Mouse (Mus musculus) forebrain, embryonic 13.5 days (tissue): ENCODE data around the gene Arrdc2. TPM values are rescaled to one million over a fixed set of nuclear protein-coding genes. Genes with fewer than 3 reads are reported as not detected.
A peak's percentile ranks its signal among the peaks of the same experiment; 100 is the strongest.

Experiments used
- ATAC-seq: fragments of 200-750 bp; cut with Nextera tagmentation; 2 replicates; pipeline ENCODE4 v1.8.0; 2017
- H3K27ac ChIP-seq: fragments of 300-500 bp; sonication (generic); 2 replicates; pipeline ENCODE4 v1.5.1; 2015; ENCODE audit warnings: inconsistent platforms, mild to moderate bottlenecking, moderate library complexity
- H3K27me3 ChIP-seq: fragments of 300-500 bp; sonication (generic); 2 replicates; pipeline ENCODE4 v1.6.1; 2015; ENCODE audit warnings: mild to moderate bottlenecking, inconsistent platforms
- H3K36me3 ChIP-seq: fragments of 300-500 bp; sonication (generic); 2 replicates; pipeline ENCODE4 v1.6.1; 2015; ENCODE audit warnings: mild to moderate bottlenecking, inconsistent platforms; ENCODE audit not compliant: poor library complexity, severe bottlenecking
- H3K4me1 ChIP-seq: fragments of 300-500 bp; sonication (generic); 2 replicates; pipeline ENCODE4 v1.6.1; 2015; ENCODE audit warnings: inconsistent platforms
- H3K4me2 ChIP-seq: fragments of 300-500 bp; sonication (generic); 2 replicates; pipeline ENCODE4 v1.6.1; 2015; ENCODE audit warnings: inconsistent platforms, mild to moderate bottlenecking, moderate library complexity
- H3K4me3 ChIP-seq: fragments of 300-500 bp; sonication (generic); 2 replicates; pipeline ENCODE4 v1.5.1; 2015; ENCODE audit warnings: mild to moderate bottlenecking, inconsistent platforms
- H3K9ac ChIP-seq: fragments of 300-500 bp; sonication (generic); 2 replicates; pipeline ENCODE4 v1.6.1; 2015; ENCODE audit warnings: mild to moderate bottlenecking, inconsistent platforms
- H3K9me3 ChIP-seq: fragments of 300-500 bp; sonication (generic); replicated peaks from 2 replicates; pipeline ENCODE4 v1.6.1; 2016; ENCODE audit warnings: inconsistent platforms
- WGBS: fragments of 180-500 bp; shearing (Covaris S2); methylation state at CpG from one replicate; pipeline ENCODE4 v1.1.7; 2015; 5-methylcytosine and 5-hydroxymethylcytosine counted together
- microRNA-seq: library from miRNA; unstranded; fragments of <30 nt; microRNA quantifications from one replicate; pipeline ENCODE4, GENCODE M21; 2016
- polyA plus RNA-seq: library from polyadenylated mRNA; unstranded; fragments of >200 nt; fragmentation: Nextera tagmentation; extraction: Ambion mirVana; gene quantifications from 2 replicates; pipeline ENCODE4 v1.2.1, GENCODE M21; 2015

Arrdc2 gene
- polyA plus RNA-seq, 1 experiment from 2014 or later, result 5.7 TPM

- 5% methylated on average over 58 of the region's 58 CpGs for WGBS
- Histone ChIP-seq H3K27me3 (peaks cover 16% of the 10 kb centered on the region; the same call in 1 of the 2 replicates), H3K27ac (peak overlapping the region; percentile 91), H3K4me3 (peak overlapping the region; percentile 57), H3K9ac (peak overlapping the region; percentile 81), H3K36me3 (peaks cover 25% of the 10 kb centered on the region), H3K9me3 (no peaks in the 10 kb centered on the region), H3K4me1 (peaks cover 43% of the 10 kb centered on the region), H3K4me2 (peak overlapping the region; percentile 83)
- peak; percentile 88 for ATAC-seq
These were observed 47.4 kb downstream of the Arrdc2 start for GRCm38 (mm10) chr8:70791975-70792691.

GRCm38 (mm10) chr8:70791294-70791701, 48.2 kb downstream of the Arrdc2 start:
- Histone ChIP-seq H3K27me3 (peaks cover 16% of the 10 kb centered on the region; the same call in 1 of the 2 replicates), H3K27ac (no peak overlapping the region), H3K4me1 (peaks cover 38% of the 10 kb centered on the region), H3K9me3 (no peaks in the 10 kb centered on the region), H3K4me3 (peak overlapping the region; percentile 57), H3K4me2 (peak overlapping the region; percentile 83), H3K9ac (peak overlapping the region; percentile 81), H3K36me3 (peaks cover 34% of the 10 kb centered on the region)
- ATAC-seq, result no peak
- 82% methylated on average over 7 of the region's 7 CpGs for WGBS

DNA sequence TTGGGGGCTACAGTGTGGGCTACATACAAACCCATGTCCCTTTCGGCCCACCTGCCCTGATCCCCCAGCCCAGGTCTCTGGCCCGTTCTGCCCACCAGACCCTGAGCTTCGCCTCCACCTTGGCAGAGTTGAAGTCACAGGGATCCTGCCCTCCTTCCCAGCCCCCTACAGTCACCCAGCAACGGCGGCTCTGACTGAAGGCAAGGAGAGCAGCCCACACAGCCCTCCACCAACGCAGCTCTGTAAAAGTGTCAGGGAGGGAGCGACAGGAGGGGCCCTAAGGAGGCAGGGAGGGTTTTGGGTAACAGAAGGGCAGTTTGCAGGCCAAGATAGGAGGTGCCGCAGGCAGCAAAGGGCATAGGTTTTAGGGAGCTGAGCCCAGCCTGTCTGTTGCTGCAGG, 48.7 kb downstream of the Arrdc2 start:
- 66% methylated on average over 8 of the region's 8 CpGs for WGBS
- H3K27ac ChIP-seq, result no peak overlapping the region
- H3K4me3 ChIP-seq, result no peak overlapping the region
- H3K4me2 ChIP-seq, result peak overlapping the region; percentile 83
- H3K27me3 ChIP-seq, result peaks cover 16% of the 10 kb centered on the region; the same call in 1 of the 2 replicates
- no peaks in the 10 kb centered on the region for H3K9me3 ChIP-seq
- peaks cover 33% of the 10 kb centered on the region for H3K4me1 ChIP-seq
- H3K9ac ChIP-seq, result peak overlapping the region; percentile 81
- peaks cover 38% of the 10 kb centered on the region for H3K36me3 ChIP-seq
- no peak for ATAC-seq

DNA sequence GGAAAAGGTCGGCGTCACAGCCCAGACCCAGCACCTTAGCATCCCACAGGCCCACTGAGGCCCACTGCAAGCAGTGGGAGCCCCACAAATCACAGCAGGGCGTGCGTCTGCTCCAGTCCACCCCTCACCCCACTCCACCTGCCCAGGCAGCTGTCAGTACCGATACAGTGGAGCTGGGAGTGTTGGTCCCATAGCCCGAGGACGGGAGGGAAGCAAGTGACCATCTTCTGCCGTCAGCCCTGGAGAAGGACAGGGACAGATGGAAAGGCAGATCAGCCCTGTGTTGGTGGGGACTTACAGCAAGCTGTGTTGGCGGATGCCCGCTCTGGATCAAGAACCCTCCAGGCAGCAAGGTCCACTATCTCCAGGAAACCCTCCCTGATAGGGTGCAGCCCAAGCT, 50.5 kb downstream of the Arrdc2 start:
- WGBS, result 79% methylated on average over 10 of the region's 10 CpGs
- no peak overlapping the region for H3K27ac ChIP-seq
- H3K27me3 ChIP-seq, result 0 out of 2 replicates have a peak, but pooled peaks cover 8% of the 10 kb centered on the region
- no peaks in the 10 kb centered on the region for H3K9me3 ChIP-seq
- peaks cover 33% of the 10 kb centered on the region for H3K4me1 ChIP-seq
- peaks cover 54% of the 10 kb centered on the region for H3K36me3 ChIP-seq
- H3K4me3 ChIP-seq, result no peak overlapping the region
- no peak overlapping the region for H3K4me2 ChIP-seq
- H3K9ac ChIP-seq, result 0 out of 2 replicates have a peak overlapping the region, but pooled peaks have one; percentile 2
- no peak for ATAC-seq

DNA sequence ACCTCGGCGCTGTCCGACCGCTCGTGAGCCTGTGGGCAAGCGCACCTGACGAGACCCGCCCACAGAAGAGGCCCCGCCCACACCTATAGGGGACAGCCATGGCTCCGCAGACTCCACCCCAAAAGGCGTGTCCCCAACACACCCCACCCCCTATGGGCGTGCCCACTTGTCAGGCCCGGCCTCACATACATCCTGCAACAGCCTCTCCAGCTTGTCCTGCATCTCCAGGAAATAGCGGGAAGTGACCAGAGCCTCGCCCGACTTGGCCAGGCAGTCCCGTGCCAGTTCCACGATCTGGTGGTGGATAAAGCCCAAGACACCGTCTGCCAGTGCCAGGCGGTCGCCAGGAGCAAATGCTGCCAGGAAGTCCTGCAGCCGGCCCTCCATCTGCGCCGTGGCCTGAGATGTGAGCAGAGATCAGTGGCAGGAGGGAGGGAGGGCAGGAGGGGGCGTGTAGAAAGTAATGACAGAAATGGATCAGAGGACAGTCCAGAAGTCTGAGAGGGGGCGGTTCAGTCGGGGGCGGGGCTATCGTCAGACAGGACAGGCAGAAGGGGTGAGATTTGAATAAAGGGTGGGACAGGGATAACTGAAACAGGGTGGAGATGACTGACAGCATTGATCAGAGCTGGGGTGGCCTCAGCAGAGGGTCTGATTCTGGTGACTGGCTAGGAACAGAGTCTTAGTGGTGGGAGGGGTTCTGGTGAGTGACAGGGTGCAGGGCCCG, 51.4 kb downstream of the Arrdc2 start:
- WGBS, result 22% methylated on average over 30 of the region's 30 CpGs
- ATAC-seq, result no peak
- Histone ChIP-seq H3K36me3 (peaks cover 63% of the 10 kb centered on the region), H3K27ac (no peak overlapping the region), H3K4me3 (no peak overlapping the region), H3K4me2 (no peak overlapping the region), H3K4me1 (peaks cover 28% of the 10 kb centered on the region), H3K9ac (no peak overlapping the region), H3K9me3 (no peaks in the 10 kb centered on the region), H3K27me3 (0 out of 2 replicates have a peak, but pooled peaks cover 8% of the 10 kb centered on the region)

- Histone ChIP-seq H3K36me3 (peaks cover 70% of the 10 kb centered on the region), H3K27ac (no peak overlapping the region), H3K27me3 (0 out of 2 replicates have a peak, but pooled peaks cover 8% of the 10 kb centered on the region), H3K4me1 (peaks cover 19% of the 10 kb centered on the region), H3K9ac (no peak overlapping the region), H3K9me3 (no peaks in the 10 kb centered on the region), H3K4me2 (no peak overlapping the region), H3K4me3 (no peak overlapping the region)
- ATAC-seq, result no peak
- whole genome bisulfite sequencing, result 88% methylated on average over 3 of the region's 3 CpGs
These were observed 52.5 kb downstream of the Arrdc2 start for GRCm38 (mm10) chr8:70787051-70787445.

DNA sequence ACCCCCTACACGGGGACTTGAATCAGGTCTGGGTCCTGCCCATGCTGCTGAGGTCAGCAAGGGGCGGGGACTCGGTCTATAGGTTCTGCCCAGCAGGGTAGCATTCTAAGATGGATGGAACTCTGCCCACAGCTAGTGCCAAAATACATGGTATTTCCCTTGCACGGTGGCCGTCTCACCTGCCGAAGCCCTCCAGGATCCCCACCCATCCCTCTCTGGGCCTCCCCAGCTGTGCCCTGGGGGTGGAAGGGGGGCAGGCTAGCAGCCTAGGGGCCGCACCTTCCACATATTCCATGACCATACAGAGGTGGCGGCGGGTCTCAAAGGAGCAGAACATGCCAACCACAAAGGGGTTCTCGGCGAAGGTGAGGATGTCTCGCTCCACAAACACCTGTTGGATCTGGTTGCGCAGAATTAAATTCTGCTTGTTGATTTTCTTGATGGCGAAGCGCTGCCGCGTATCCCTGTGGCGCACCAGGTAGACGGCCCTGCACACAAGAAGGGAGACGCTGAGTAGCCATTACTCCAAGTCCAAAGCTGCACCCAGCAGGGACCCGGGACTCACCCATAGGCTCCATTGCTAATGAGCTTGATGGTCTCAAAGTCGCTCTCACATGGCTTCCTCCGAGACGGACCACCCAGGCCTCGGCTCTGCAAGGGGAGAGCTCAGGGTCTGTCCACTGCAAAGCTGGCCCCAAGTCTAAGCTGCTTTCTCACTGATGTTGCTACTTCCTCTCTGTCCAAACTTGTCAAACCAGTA, 53.0 kb downstream of the Arrdc2 start:
- no peak overlapping the region for H3K4me3 ChIP-seq
- H3K27ac ChIP-seq, result no peak overlapping the region
- H3K9me3 ChIP-seq, result no peaks in the 10 kb centered on the region
- H3K4me1 ChIP-seq, result peaks cover 13% of the 10 kb centered on the region
- H3K36me3 ChIP-seq, result peaks cover 75% of the 10 kb centered on the region
- H3K4me2 ChIP-seq, result no peak overlapping the region
- no peak overlapping the region for H3K9ac ChIP-seq
- WGBS, result 87% methylated on average over 25 of the region's 25 CpGs
- no peak for ATAC-seq
- 0 out of 2 replicates have a peak, but pooled peaks cover 8% of the 10 kb centered on the region for H3K27me3 ChIP-seq

Small RNA genes lying within 50 kb of the gene (microRNA-seq; reads per million reads assigned to microRNA genes)
- gene Mir7240, result not detected

Other genes starting within 250 kb of the Arrdc2 start
- 87.1 and 105 TPM in 2 replicates for gene Isyna1, start 245.3 kb downstream of the Arrdc2 start, polyA plus RNA-seq
- gene Ssbp4, start 230.8 kb downstream of the Arrdc2 start, polyA plus RNA-seq, result 81.9 and 101 TPM in 2 replicates
- 0.65 and 0.68 TPM in 2 replicates for gene Lrrc25, start 223.6 kb downstream of the Arrdc2 start, polyA plus RNA-seq
- gene Gdf15, start 207.3 kb downstream of the Arrdc2 start, polyA plus RNA-seq, result 0.15 TPM in 1 of 2 replicates, not detected in the other
- 64.6 and 80.8 TPM in 2 replicates for gene Pgpep1, start 179.3 kb downstream of the Arrdc2 start, polyA plus RNA-seq
- 238 and 239 TPM in 2 replicates for gene Lsm4, start 166.5 kb downstream of the Arrdc2 start, polyA plus RNA-seq
- gene Jund, start 140.8 kb downstream of the Arrdc2 start, polyA plus RNA-seq, result 58.6 and 68.8 TPM in 2 replicates
- 0.05 and 0.11 TPM in 2 replicates for gene Iqcn, start 136.3 kb downstream of the Arrdc2 start, polyA plus RNA-seq
- gene Gm3336, start 121.2 kb downstream of the Arrdc2 start, polyA plus RNA-seq, result not detected in 2 replicates
- 0.10 TPM in 1 of 2 replicates, not detected in the other for gene Pde4c, start 116.0 kb downstream of the Arrdc2 start, polyA plus RNA-seq
- gene Rab3a, start 85.0 kb downstream of the Arrdc2 start, polyA plus RNA-seq, result 180 and 188 TPM in 2 replicates
- 44.8 and 48.0 TPM in 2 replicates for gene Mpv17l2, start 78.8 kb downstream of the Arrdc2 start, polyA plus RNA-seq
- gene Pik3r2, start 63.0 kb downstream of the Arrdc2 start, polyA plus RNA-seq, result 84.3 and 84.6 TPM in 2 replicates
- gene Mast3, start 34.7 kb downstream of the Arrdc2 start, polyA plus RNA-seq, result 15.8 and 16.0 TPM in 2 replicates
- 0.09 TPM in 1 of 2 replicates, not detected in the other for gene Il12rb1, start 31.3 kb downstream of the Arrdc2 start, polyA plus RNA-seq
- 11.2 and 13.5 TPM in 2 replicates for gene Kcnn1, start 23.5 kb upstream of the Arrdc2 start, polyA plus RNA-seq
- gene Ccdc124, start 34.2 kb upstream of the Arrdc2 start, polyA plus RNA-seq, result 169 and 179 TPM in 2 replicates
- gene Slc5a5, start 53.0 kb upstream of the Arrdc2 start, polyA plus RNA-seq, result 0.50 and 0.67 TPM in 2 replicates
- 3,255 and 3,517 TPM in 2 replicates for gene Rpl18a, start 57.7 kb upstream of the Arrdc2 start, polyA plus RNA-seq
- 57.0 and 58.2 TPM in 2 replicates for gene Map1s, start 66.2 kb upstream of the Arrdc2 start, polyA plus RNA-seq